Comparison of ENCODE assay signal across 14 mouse cellular contexts in the genomic region with DNA sequence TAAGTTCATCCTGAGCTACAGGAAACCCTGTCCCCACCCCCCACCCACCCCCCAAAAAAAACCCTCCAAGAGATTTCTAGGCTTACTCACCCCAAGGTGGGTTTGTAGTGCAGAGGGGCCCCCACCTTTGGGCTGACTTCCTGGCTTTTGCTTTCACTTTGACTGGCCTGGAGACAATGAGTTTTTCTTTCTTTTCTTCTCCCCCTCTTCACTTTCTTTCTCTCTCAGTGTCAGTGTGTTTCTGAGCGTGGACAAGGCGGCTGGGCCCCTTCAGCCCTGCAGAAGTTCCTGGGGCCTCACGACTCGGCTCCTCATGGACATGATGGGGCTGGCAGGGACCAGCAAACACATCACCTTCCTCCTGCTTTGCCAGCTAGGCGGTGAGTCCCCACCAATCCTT. TPM values are rescaled to one million over a fixed set of nuclear protein-coding genes. Genes with fewer than 3 reads are reported as not detected.
A peak's percentile ranks its signal among the peaks of the same experiment; 100 is the strongest.
DNase-seq lines count a peak whose midpoint lies in the region; ATAC-seq and TF ChIP-seq lines count a peak whose summit lies in the region.
"Had no signal": no experiment of that assay in that cellular context is flagged by ENCODE, and none has a peak within 500 bp of the region (broad histone marks: within the 10 kb centered on the region; RNA-seq: fewer than 3 reads in every experiment).

A gene (plus strand): TSS at position 211 of the 400 bp plus-strand sequence.

- H3K36me3 ChIP-seq in spleen, adult 2 months (ENCODE audit: control insufficient read depth, insufficient read depth, low read length), result no peaks in the 10 kb centered on the region
- no peaks in the 10 kb centered on the region for H3K36me3 ChIP-seq in liver, embryonic 16.5 days (ENCODE audit: control insufficient read depth, insufficient read depth)
- H3K36me3 ChIP-seq in midbrain, postnatal 0 days (ENCODE audit: insufficient read depth, low read length), result no peaks in the 10 kb centered on the region
- H3K36me3 ChIP-seq: hindbrain, embryonic 12.5 days; kidney, embryonic 15.5 days had no signal

- ATAC-seq in liver, embryonic 16.5 days (ENCODE audit: low read depth), result no peak
- ATAC-seq in midbrain, postnatal 0 days (ENCODE audit: low FRiP score), result no peak

- H3K9me3 ChIP-seq in liver, embryonic 16.5 days (replicated peaks; ENCODE audit: control insufficient read depth, low read length), result no peaks in the 10 kb centered on the region
- no peaks in the 10 kb centered on the region for H3K9me3 ChIP-seq in midbrain, postnatal 0 days (ENCODE audit: low read length)
- H3K9me3 ChIP-seq: hindbrain, embryonic 12.5 days; kidney, embryonic 15.5 days had no signal

- no peak for TF ChIP-seq CTCF in spleen, adult 2 months (IDR thresholded peaks at IDR 0.05; ENCODE audit: extremely low read depth, insufficient read depth, insufficient read length, insufficient replicate concordance)
- no peak for TF ChIP-seq CTCF in bone marrow, adult 2 months (IDR thresholded peaks at IDR 0.05; ENCODE audit: control insufficient read depth, insufficient read depth, low read length)
- TF ChIP-seq CTCF in midbrain, postnatal 0 days (IDR thresholded peaks at IDR 0.05), result no peak

- H3K9ac ChIP-seq in liver, embryonic 16.5 days (ENCODE audit: low read depth, low read length), result no peak within 1 kb of the TSS
- H3K9ac ChIP-seq in midbrain, postnatal 0 days (replicated peaks; ENCODE audit: low read length, poor library complexity, severe bottlenecking), result no peak within 1 kb of the TSS
- H3K9ac ChIP-seq: hindbrain, embryonic 12.5 days; kidney, embryonic 15.5 days had no signal

- WGBS in spleen, adult 2 months, result 28% methylated on average over 5 of the region's 5 CpGs
- 15% methylated on average over 5 of the region's 5 CpGs for WGBS in bone marrow, adult 2 months
- 43% methylated on average over 5 of the region's 5 CpGs for WGBS in liver, embryonic 16.5 days (ENCODE audit: insufficient replicate concordance)
- 66% methylated on average over 5 of the region's 5 CpGs for WGBS in midbrain, postnatal 0 days

- peak within 1 kb of the TSS; percentile 88 for H3K27ac ChIP-seq in spleen, adult 2 months (ENCODE audit: insufficient read depth, low read length)
- H3K27ac ChIP-seq in bone marrow, adult 2 months (ENCODE audit: control insufficient read depth, insufficient read depth, low read depth, low read length, poor library complexity), result peak within 1 kb of the TSS; percentile 89
- H3K27ac ChIP-seq in liver, embryonic 16.5 days (ENCODE audit: low read length), result no peak within 1 kb of the TSS; the same call in 1 of the 2 replicates
- no peak within 1 kb of the TSS for H3K27ac ChIP-seq in midbrain, postnatal 0 days (ENCODE audit: low read depth, low read length)
- H3K27ac ChIP-seq: heart, adult 2 months; hindbrain, embryonic 12.5 days; kidney, embryonic 15.5 days had no signal

- peaks cover 40% of the 10 kb centered on the region; the same call in 1 of the 2 replicates for H3K4me1 ChIP-seq in spleen, adult 2 months (ENCODE audit: control insufficient read depth, insufficient read depth, insufficient read length)
- peaks cover 10% of the 10 kb centered on the region; the same call in 1 of the 2 replicates for H3K4me1 ChIP-seq in bone marrow, adult 2 months (ENCODE audit: control insufficient read depth, insufficient read depth, low read length)
- H3K4me1 ChIP-seq in liver, embryonic 16.5 days (ENCODE audit: control insufficient read depth, low read depth, low read length), result peaks cover 42% of the 10 kb centered on the region
- H3K4me1 ChIP-seq in midbrain, postnatal 0 days (ENCODE audit: insufficient read depth, low read length), result no peaks in the 10 kb centered on the region

- H3K4me3 ChIP-seq in spleen, adult 2 months (ENCODE audit: extremely low read depth, insufficient read depth, insufficient read length), result peak within 1 kb of the TSS; percentile 37; the same call in 1 of the 2 replicates
- peak within 1 kb of the TSS; percentile 7 for H3K4me3 ChIP-seq in bone marrow, adult 2 months (replicated peaks; ENCODE audit: control insufficient read depth, low read depth, low read length)
- H3K4me3 ChIP-seq in liver, embryonic 16.5 days (ENCODE audit: low read depth, low read length), result no peak within 1 kb of the TSS
- H3K4me3 ChIP-seq in midbrain, postnatal 0 days (ENCODE audit: low read depth, low read length), result no peak within 1 kb of the TSS
- H3K4me3 ChIP-seq: heart, adult 2 months; hindbrain, embryonic 12.5 days; kidney, embryonic 15.5 days had no signal

- TF ChIP-seq POLR2A in spleen, adult 2 months (IDR thresholded peaks at IDR 0.05; ENCODE audit: low read depth, low read length), result no peak
- no peak for TF ChIP-seq POLR2A in bone marrow, adult 2 months (IDR thresholded peaks at IDR 0.05; ENCODE audit: borderline replicate concordance, control insufficient read depth, low read depth, low read length)

- no peak for DNase-seq in spleen, adult 2 months (ENCODE audit: low read depth in 1 of 2, low spot score in 2 of 2)
- no peak for DNase-seq in spleen, postnatal 36 days (ENCODE audit: low spot score in 2 of 2)
- DNase-seq in thymus, postnatal 4 days, result peak; percentile 61
- no peak for DNase-seq in lung, postnatal 4 days
- no peak for DNase-seq in midbrain, postnatal 0 days (ENCODE audit: low spot score)
- DNase-seq: cerebellum, adult 9-11 months; heart, adult 2 months; lung, postnatal 10 days; right cerebral cortex, postnatal 25 days had no signal

- H3K27me3 ChIP-seq in spleen, adult 2 months (ENCODE audit: control insufficient read depth, insufficient read depth, low read length), result no peaks in the 10 kb centered on the region
- H3K27me3 ChIP-seq in liver, embryonic 16.5 days (ENCODE audit: control insufficient read depth, insufficient read depth, low read depth, low read length), result peaks cover 9% of the 10 kb centered on the region; the same call in 1 of the 2 replicates
- H3K27me3 ChIP-seq in midbrain, postnatal 0 days (ENCODE audit: insufficient read depth, low read length), result peaks cover 11% of the 10 kb centered on the region

- H3K4me2 ChIP-seq in liver, embryonic 16.5 days (ENCODE audit: low read depth, low read length), result peak within 1 kb of the TSS; percentile 22; the same call in 1 of the 2 replicates
- H3K4me2 ChIP-seq in midbrain, postnatal 0 days (ENCODE audit: low read depth, low read length, poor library complexity, severe bottlenecking), result no peak within 1 kb of the TSS
- H3K4me2 ChIP-seq: hindbrain, embryonic 12.5 days; kidney, embryonic 15.5 days had no signal

RNA-seq across cellular contexts. Expression of the gene that starts here (rescaled TPM):
- polyA plus RNA-seq in spleen, adult 2 months (2012; rRNA removed), result 5.8 and 7.4 TPM in 2 replicates
- 0.36 and 1.9 TPM in 2 replicates for polyA plus RNA-seq in bone marrow, adult 2 months (2011; ENCODE audit: insufficient read depth, insufficient read length, low replicate concordance, missing spikeins)
- polyA plus RNA-seq in liver, embryonic 16.5 days (2015; fragmentation: Nextera tagmentation; extraction: Ambion mirVana), result 0.06 and 0.35 TPM in 2 replicates
- not detected in 2 replicates for total RNA-seq in midbrain, postnatal 0 days (2014; rRNA removed)
- polyA plus RNA-seq in midbrain, postnatal 0 days (2015; fragmentation: Nextera tagmentation; extraction: Ambion mirVana), result not detected in 2 replicates
- total RNA-seq: heart, adult 2 months had no signal
- polyA plus RNA-seq: hindbrain, embryonic 12.5 days; limb, embryonic 11.5 days had no signal

Comparison
In these comparisons a context has a peak if more than half of its experiments do, and no peak if none do; other contexts are left out.
1. H3K27ac ChIP-seq: peak in spleen, adult 2 months (single experiment) and bone marrow, adult 2 months (single experiment); none in liver, embryonic 16.5 days (single experiment) and midbrain, postnatal 0 days (single experiment).
2. H3K4me3 ChIP-seq: peak in spleen, adult 2 months (single experiment) and bone marrow, adult 2 months (single experiment); none in liver, embryonic 16.5 days (single experiment) and midbrain, postnatal 0 days (single experiment).